Mouse (Mus musculus): ENCODE results near the gene Abhd14a. TPM values are rescaled to one million over a fixed set of nuclear protein-coding genes. Genes with fewer than 3 reads are reported as not detected.

The Abhd14a gene
- polyA plus RNA-seq, 1 experiment from 2014 or later: 38.3 TPM

DNA sequence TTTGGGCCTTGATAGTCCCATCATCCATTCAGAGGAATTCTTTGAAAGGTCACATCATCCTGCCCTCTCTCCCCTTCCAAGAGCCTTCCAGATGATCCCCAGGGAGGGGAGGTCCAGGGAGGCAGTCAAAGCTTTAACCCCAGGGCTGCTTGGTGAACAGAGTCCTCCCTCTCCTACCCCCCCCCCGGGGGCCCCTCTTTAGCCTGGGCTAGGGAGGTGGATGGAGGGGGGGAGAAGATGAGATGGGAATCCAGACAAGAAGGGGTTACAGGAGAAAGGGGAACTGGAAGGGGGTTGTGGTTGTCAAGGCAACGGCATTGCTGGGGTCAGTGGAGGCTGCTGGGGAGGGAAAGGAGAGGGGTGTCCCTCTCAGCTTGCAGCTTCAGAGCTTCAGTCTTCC, 26.9 kb downstream of the Abhd14a start:
- no peaks in the 10 kb centered on the region for H3K9me3 ChIP-seq (ENCODE audit: control insufficient read depth, low read length)
- H3K4me3 ChIP-seq (ENCODE audit: low read depth, low read length): no peak overlapping the region
- peak; percentile 55 for ATAC-seq (replicated peaks; ENCODE audit: low FRiP score)
- WGBS: 0% methylated on average over 2 of the region's 2 CpGs
- 0 out of 2 replicates have a peak overlapping the region, but pooled peaks have one; percentile 1 for H3K9ac ChIP-seq (ENCODE audit: low read length)
- peak overlapping the region; percentile 39; the same call in 1 of the 2 replicates for H3K4me2 ChIP-seq (ENCODE audit: low read depth, low read length, severe bottlenecking)
- peak overlapping the region; percentile 32; the same call in 1 of the 2 replicates for H3K27ac ChIP-seq (ENCODE audit: low read depth, low read length)
- peaks cover 21% of the 10 kb centered on the region for H3K4me1 ChIP-seq (replicated peaks; ENCODE audit: control insufficient read depth, insufficient read depth, low read length)
- no peaks in the 10 kb centered on the region for H3K36me3 ChIP-seq (ENCODE audit: control insufficient read depth, insufficient read depth, low read length)
- H3K27me3 ChIP-seq (ENCODE audit: control insufficient read depth, insufficient read depth, low read length): no peaks in the 10 kb centered on the region
- peak; percentile 75 for DNase-seq (ENCODE audit: low spot score)

- peak; percentile 81 for DNase-seq (ENCODE audit: low spot score)
- WGBS: 17% methylated on average over 29 of the region's 29 CpGs
- H3K4me1 ChIP-seq (replicated peaks; ENCODE audit: control insufficient read depth, insufficient read depth, low read length): peaks cover 21% of the 10 kb centered on the region
Measured at GRCm38 (mm10) chr9:106417841-106418625, 29.4 kb downstream of the Abhd14a start.

GRCm38 (mm10) chr9:106416826-106417225, 30.7 kb downstream of the Abhd14a start:
- no peaks in the 10 kb centered on the region for H3K27me3 ChIP-seq (ENCODE audit: control insufficient read depth, insufficient read depth, low read length)
- WGBS: 94% methylated on average over 6 of the region's 6 CpGs
- DNase-seq (ENCODE audit: low spot score): no peak
- no peak for ATAC-seq (replicated peaks; ENCODE audit: low FRiP score)
- H3K4me2 ChIP-seq (ENCODE audit: low read depth, low read length, severe bottlenecking): no peak overlapping the region
- no peak overlapping the region for H3K27ac ChIP-seq (ENCODE audit: low read depth, low read length)
- no peak overlapping the region for H3K9ac ChIP-seq (ENCODE audit: low read length)
- H3K4me1 ChIP-seq (replicated peaks; ENCODE audit: control insufficient read depth, insufficient read depth, low read length): peaks cover 21% of the 10 kb centered on the region
- no peaks in the 10 kb centered on the region for H3K9me3 ChIP-seq (ENCODE audit: control insufficient read depth, low read length)
- H3K36me3 ChIP-seq (ENCODE audit: control insufficient read depth, insufficient read depth, low read length): no peaks in the 10 kb centered on the region
- no peak overlapping the region for H3K4me3 ChIP-seq (ENCODE audit: low read depth, low read length)

More at GRCm38 (mm10) chr9:106417841-106418625, 29.4 kb downstream of the Abhd14a start:
- Histone ChIP-seq H3K4me3 (ENCODE audit: low read depth, low read length) (peak overlapping the region; percentile 11), H3K36me3 (ENCODE audit: control insufficient read depth, insufficient read depth, low read length) (no peaks in the 10 kb centered on the region), H3K9me3 (ENCODE audit: control insufficient read depth, low read length) (no peaks in the 10 kb centered on the region), H3K27ac (ENCODE audit: low read depth, low read length) (no peak overlapping the region), H3K9ac (ENCODE audit: low read length) (peak overlapping the region; percentile 58), H3K4me2 (ENCODE audit: low read depth, low read length, severe bottlenecking) (peak overlapping the region; percentile 45), H3K27me3 (ENCODE audit: control insufficient read depth, insufficient read depth, low read length) (no peaks in the 10 kb centered on the region)
- ATAC-seq (replicated peaks; ENCODE audit: low FRiP score): peak; percentile 31; the same call in 1 of the 2 replicates

- WGBS: 91% methylated on average over 5 of the region's 5 CpGs
- H3K27ac ChIP-seq (ENCODE audit: low read depth, low read length): no peak overlapping the region
- H3K9me3 ChIP-seq (ENCODE audit: control insufficient read depth, low read length): no peaks in the 10 kb centered on the region
- no peak overlapping the region for H3K4me2 ChIP-seq (ENCODE audit: low read depth, low read length, severe bottlenecking)
- ATAC-seq (replicated peaks; ENCODE audit: low FRiP score) (no peak), DNase-seq (ENCODE audit: low spot score) (no peak)
- H3K4me3 ChIP-seq (ENCODE audit: low read depth, low read length): no peak overlapping the region
- H3K4me1 ChIP-seq (replicated peaks; ENCODE audit: control insufficient read depth, insufficient read depth, low read length): peaks cover 15% of the 10 kb centered on the region; the same call in 1 of the 2 replicates
- no peaks in the 10 kb centered on the region for H3K27me3 ChIP-seq (ENCODE audit: control insufficient read depth, insufficient read depth, low read length)
- no peak overlapping the region for H3K9ac ChIP-seq (ENCODE audit: low read length)
- H3K36me3 ChIP-seq (ENCODE audit: control insufficient read depth, insufficient read depth, low read length): no peaks in the 10 kb centered on the region
Measured at GRCm38 (mm10) chr9:106413606-106414005, 33.9 kb downstream of the Abhd14a start.

DNA sequence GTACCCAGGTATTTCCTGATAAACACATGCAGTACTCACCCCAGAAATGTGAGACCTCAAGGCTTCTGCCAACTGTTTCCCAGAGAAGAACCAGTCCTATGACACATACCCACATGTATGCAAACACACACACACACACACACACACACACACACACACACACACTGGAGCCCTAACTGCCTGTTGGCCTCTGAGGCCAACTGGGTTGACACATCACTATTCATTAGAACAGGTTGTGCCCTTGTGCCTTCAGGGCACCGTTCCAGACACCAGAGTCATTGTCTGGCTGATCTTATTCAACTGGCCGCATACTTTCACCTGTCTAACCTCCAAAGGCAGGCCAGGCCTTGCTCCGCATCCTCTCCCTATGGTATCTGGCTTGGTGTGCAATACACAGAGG, 35.3 kb downstream of the Abhd14a start:
- ATAC-seq (replicated peaks; ENCODE audit: low FRiP score): no peak
- 71% methylated on average over 3 of the region's 3 CpGs for WGBS
- Histone ChIP-seq H3K4me2 (ENCODE audit: low read depth, low read length, severe bottlenecking) (no peak overlapping the region), H3K27ac (ENCODE audit: low read depth, low read length) (no peak overlapping the region), H3K27me3 (ENCODE audit: control insufficient read depth, insufficient read depth, low read length) (no peaks in the 10 kb centered on the region), H3K4me1 (replicated peaks; ENCODE audit: control insufficient read depth, insufficient read depth, low read length) (peaks cover 10% of the 10 kb centered on the region; the same call in 1 of the 2 replicates), H3K9ac (ENCODE audit: low read length) (no peak overlapping the region), H3K36me3 (ENCODE audit: control insufficient read depth, insufficient read depth, low read length) (no peaks in the 10 kb centered on the region), H3K9me3 (ENCODE audit: control insufficient read depth, low read length) (no peaks in the 10 kb centered on the region), H3K4me3 (ENCODE audit: low read depth, low read length) (no peak overlapping the region)
- DNase-seq (ENCODE audit: low spot score): no peak

DNA sequence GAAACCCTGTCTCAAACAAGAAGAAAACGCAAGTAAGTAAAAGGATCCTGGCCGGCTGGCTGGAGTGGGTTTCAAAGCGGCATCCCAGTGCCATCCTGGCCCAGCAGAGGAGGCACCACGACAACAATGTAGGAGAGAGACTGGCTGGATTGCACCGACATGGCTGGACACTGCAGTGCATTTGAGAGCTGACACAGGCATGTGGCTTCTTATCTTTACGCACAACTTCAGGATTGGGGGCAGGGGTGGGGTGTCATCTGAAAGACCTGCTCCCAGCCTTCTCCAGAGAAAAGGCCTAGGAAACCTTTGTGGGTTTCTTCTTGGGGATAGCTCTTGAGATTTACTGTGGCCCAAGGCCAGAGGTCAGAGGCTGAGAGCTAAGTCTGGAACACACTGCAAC, 35.7 kb downstream of the Abhd14a start:
- DNase-seq (ENCODE audit: low spot score): no peak
- H3K9me3 ChIP-seq (ENCODE audit: control insufficient read depth, low read length): no peaks in the 10 kb centered on the region
- H3K36me3 ChIP-seq (ENCODE audit: control insufficient read depth, insufficient read depth, low read length): no peaks in the 10 kb centered on the region
- no peak overlapping the region for H3K27ac ChIP-seq (ENCODE audit: low read depth, low read length)
- H3K4me1 ChIP-seq (replicated peaks; ENCODE audit: control insufficient read depth, insufficient read depth, low read length): peaks cover 10% of the 10 kb centered on the region; the same call in 1 of the 2 replicates
- H3K9ac ChIP-seq (ENCODE audit: low read length): no peak overlapping the region
- no peak overlapping the region for H3K4me2 ChIP-seq (ENCODE audit: low read depth, low read length, severe bottlenecking)
- H3K27me3 ChIP-seq (ENCODE audit: control insufficient read depth, insufficient read depth, low read length): no peaks in the 10 kb centered on the region
- no peak for ATAC-seq (replicated peaks; ENCODE audit: low FRiP score)
- no peak overlapping the region for H3K4me3 ChIP-seq (ENCODE audit: low read depth, low read length)
- WGBS: 82% methylated on average over 6 of the region's 6 CpGs

DNA sequence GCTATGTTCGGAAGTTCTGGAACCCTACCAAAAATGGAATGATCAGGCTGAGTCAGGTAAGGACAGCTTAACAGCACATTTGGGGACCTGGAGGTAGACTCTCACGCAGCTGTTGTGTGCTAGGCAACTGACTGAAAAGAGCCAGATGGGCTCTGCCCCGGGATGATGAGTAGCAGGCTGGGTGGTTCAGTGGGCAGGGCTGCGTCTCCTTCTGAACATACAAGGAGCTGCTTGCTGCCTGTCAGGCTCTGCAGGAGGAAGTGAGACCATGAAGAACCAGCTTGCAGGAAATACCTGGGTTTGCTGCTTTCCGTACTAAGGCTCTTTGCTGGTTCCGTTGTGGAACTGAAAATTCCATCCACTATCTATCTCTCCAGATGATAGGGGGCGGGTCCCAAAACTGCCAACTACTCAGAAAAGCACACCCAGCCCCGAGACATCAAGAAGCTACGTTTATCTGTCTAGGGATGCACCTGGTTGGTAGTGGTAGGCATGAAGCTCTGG, 36.3 kb downstream of the Abhd14a start:
- H3K4me2 ChIP-seq (ENCODE audit: low read depth, low read length, severe bottlenecking): no peak overlapping the region
- no peak for DNase-seq (ENCODE audit: low spot score)
- WGBS: 80% methylated on average over 9 of the region's 9 CpGs
- no peaks in the 10 kb centered on the region for H3K36me3 ChIP-seq (ENCODE audit: control insufficient read depth, insufficient read depth, low read length)
- H3K27me3 ChIP-seq (ENCODE audit: control insufficient read depth, insufficient read depth, low read length): no peaks in the 10 kb centered on the region
- H3K9ac ChIP-seq (ENCODE audit: low read length): no peak overlapping the region
- peaks cover 10% of the 10 kb centered on the region; the same call in 1 of the 2 replicates for H3K4me1 ChIP-seq (replicated peaks; ENCODE audit: control insufficient read depth, insufficient read depth, low read length)
- H3K27ac ChIP-seq (ENCODE audit: low read depth, low read length): no peak overlapping the region
- H3K4me3 ChIP-seq (ENCODE audit: low read depth, low read length): no peak overlapping the region
- no peak for ATAC-seq (replicated peaks; ENCODE audit: low FRiP score)
- no peaks in the 10 kb centered on the region for H3K9me3 ChIP-seq (ENCODE audit: control insufficient read depth, low read length)

DNA sequence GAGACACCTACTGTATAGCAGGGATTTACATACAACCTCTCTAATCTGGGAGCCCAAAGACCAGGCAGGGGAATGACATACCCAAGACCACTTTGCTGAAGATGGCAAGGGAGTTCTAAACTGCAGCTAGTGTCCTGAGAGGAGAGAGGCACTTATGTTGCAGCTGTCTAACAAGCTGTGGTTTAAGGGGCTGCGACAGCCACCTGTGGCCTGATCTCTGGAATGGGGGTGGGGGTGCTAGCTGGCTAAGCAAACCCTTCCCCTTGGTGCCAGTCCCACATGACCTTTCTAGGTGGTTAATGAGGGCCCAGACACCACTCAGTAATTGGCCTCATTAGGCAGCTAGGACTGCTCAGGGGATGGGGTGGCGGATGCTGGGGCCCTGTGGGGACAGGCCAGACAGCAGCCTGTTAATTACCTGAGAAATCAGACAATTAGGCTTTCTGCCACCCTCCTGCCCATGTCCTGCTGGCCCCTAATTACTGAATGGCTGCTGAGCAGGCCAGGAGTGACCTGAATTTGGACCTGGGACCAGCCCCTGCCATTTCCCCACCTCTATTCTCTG, 37.3 kb downstream of the Abhd14a start:
- DNase-seq (ENCODE audit: low spot score) (peak; percentile 69), ATAC-seq (replicated peaks; ENCODE audit: low FRiP score) (peak; percentile 80)
- WGBS: 36% methylated on average over 2 of the region's 2 CpGs
- peak overlapping the region; percentile 4; the same call in 1 of the 2 replicates for H3K27ac ChIP-seq (ENCODE audit: low read depth, low read length)
- no peak overlapping the region for H3K4me2 ChIP-seq (ENCODE audit: low read depth, low read length, severe bottlenecking)
- H3K9ac ChIP-seq (ENCODE audit: low read length): no peak overlapping the region
- H3K4me3 ChIP-seq (ENCODE audit: low read depth, low read length): no peak overlapping the region
- peaks cover 10% of the 10 kb centered on the region; the same call in 1 of the 2 replicates for H3K4me1 ChIP-seq (replicated peaks; ENCODE audit: control insufficient read depth, insufficient read depth, low read length)
- H3K36me3 ChIP-seq (ENCODE audit: control insufficient read depth, insufficient read depth, low read length): no peaks in the 10 kb centered on the region
- H3K27me3 ChIP-seq (ENCODE audit: control insufficient read depth, insufficient read depth, low read length): no peaks in the 10 kb centered on the region
- H3K9me3 ChIP-seq (ENCODE audit: control insufficient read depth, low read length): no peaks in the 10 kb centered on the region

Measured in forebrain, embryonic 11.5 days (tissue).